Mouse (Mus musculus) fat pad, adult 2 months (tissue): Measurements from ENCODE around the gene Ccdc33.
A peak's percentile ranks its signal among the peaks of the same experiment; 100 is the strongest.

ENCODE experiments used
- DNase-seq: peaks from one replicate; pipeline ENCODE4 v3.0.0-alpha.2; 2011; ENCODE audit warnings: low read depth, low spot score; ENCODE audit errors: extremely low read depth

Ccdc33 gene

DNA sequence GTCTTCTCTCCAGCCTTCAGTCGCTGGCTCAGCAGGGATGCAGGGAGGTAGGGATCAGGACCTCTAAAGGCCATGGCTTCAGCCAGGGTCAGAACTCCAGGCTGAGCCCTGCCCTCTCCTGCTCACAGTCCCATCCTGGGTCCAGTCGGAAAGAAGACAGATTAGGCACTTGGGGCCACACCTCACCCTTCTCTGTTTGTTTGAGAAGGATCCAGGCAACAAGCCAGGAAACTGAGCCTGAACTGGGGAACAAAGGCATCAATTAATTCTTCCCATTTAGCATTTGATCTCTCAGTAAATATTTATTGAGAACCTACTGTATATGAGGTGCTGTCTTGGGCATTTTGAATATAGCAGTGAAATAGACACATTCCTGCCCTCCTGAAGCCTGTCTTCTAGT, at the start of gene Ccdc33:
TSS of gene Ccdc33 (minus strand) at position 153 of the 400 bp plus-strand sequence.
- DNase-seq: no peak

DNA sequence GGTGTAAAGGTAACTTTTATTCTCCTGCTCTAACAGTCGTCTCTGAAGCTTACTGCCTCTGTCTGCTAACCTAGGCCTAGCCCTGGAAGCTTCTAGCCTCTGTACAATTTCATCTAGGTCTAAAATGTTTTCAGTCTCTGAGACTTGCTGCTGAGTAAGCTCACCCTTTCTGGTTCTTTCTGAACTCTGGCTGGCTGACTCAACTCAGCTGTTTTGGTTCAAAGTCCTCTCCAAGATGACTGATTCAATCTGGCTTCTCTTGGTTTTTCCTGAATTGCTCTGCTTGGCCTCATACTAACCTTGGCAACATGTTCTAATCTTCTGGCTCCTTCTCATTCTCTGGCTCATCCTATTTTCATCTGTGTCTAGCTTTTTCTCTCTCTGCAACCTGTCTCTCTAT, 47.2 kb upstream of the Ccdc33 start:
- no peak for DNase-seq

GRCm38 (mm10) chr9:58163146-58163545, 44.5 kb upstream of the Ccdc33 start:
- DNase-seq: no peak

DNA sequence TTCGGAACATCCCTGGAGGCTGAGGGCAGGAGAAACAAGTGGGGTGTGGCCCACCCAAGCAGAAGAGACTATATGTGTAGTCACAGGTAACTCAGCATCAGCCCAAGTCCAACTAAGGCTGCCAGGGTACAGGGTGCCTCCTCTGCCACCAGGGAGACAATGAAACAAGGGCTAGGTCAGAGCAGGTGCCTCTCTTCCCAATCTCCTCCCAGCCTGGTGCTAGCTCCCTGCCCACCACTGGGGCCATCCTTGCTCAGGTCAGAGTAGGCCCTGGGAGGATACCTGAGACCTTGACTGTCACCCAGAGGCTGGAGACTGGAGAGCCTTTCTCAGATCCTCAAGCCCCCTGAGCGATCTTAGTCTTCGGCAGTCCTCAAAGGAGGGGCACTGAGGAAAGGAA, 43.5 kb upstream of the Ccdc33 start:
- no peak for DNase-seq

GRCm38 (mm10) chr9:58160315-58160714, 41.7 kb upstream of the Ccdc33 start:
- no peak for DNase-seq

DNA sequence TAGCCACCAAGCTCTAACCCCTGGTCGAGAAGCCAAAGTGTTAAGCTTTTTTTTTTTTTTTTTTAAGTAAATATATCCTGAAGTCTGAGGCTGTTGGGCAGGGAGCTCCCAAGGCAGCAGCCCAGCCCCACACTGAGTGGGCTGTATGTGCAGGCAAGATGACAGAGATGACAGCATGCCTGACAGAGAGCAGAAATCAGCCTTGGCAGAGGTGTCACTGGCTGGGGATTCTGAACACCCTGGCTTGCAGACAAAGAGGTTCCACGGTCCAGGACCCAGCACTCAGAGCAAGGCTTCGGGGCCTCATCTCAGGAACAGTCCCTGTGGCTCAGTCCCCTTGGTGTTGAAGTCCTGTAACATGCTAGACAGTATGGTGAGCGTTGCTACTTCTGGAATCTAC, 41.2 kb upstream of the Ccdc33 start:
- DNase-seq: no peak

DNA sequence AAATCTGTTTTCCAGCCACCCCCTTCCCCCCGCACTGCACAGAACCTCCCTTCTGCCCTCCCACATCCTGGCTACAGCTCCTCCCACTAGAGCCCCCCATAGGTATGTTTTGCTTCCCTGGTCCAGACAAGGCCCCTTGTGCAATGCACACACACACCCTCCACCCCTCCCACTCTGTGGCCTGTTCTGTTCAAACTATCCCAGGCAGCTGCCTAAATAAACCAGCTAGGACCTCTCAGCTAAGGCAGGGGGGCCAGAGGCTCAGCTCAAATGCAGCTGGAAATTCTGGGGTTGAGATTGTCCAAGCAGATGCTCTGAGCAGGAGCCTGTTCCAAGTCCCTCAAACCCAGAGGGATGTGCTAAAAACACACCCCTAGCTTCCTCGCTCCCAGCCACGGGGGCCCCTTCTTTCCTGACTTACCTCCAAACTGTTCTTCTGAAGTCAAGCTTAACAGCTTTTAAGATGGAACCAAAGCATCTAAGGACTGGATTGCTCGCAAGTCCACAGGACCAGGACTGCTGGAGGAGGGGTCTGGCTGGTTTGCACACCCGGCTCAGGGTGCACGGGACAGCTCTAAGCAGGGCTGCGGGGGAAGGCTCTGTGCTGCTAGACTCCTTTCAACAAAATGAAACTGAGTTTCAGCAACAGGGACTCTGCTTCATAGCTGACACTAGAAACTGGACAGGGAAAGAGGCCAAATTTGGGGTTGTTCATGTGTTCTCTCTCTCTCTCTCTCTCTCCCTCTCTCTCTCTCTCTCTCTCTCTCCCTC, 40.1 kb upstream of the Ccdc33 start:
- DNase-seq: no peak

- no peak for DNase-seq
Measured at GRCm38 (mm10) chr9:58157838-58158237, 39.2 kb upstream of the Ccdc33 start.

DNA sequence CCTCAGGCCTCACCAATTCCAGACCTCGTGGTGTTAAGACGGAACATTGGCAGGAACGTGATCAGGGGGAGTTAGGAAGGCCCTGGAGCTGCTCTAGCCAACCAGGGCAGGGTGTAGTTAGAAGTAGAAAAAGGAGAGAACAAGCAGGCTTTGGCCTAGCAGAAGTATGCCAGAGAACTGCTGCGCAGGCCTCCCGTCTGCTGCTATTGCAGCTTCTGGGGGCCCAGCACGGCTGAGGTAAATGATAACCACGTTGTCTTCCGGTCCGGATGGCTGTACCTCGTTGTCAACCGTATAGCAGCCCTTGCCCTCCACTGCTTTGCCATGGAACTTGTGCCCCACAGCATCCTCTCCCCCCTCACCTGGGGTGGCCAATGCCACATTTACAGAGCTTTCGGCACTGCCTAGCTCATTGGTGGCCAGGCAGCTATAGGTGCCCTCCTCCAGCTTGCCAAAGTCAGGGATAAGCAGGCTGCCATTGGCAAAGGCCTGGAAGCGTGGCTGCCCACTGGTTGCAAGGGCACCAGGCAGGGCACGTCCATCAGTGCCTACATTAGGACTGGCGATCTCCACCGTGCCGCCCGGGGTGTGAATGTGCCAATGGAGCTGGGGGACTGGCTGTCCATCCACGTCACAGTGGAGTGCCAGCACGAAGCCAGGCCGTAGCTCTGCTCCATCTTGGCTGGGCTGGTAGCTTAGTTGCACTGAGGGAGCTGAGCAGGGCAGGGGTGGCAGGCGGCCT, 38.4 kb upstream of the Ccdc33 start:
- no peak for DNase-seq

DNA sequence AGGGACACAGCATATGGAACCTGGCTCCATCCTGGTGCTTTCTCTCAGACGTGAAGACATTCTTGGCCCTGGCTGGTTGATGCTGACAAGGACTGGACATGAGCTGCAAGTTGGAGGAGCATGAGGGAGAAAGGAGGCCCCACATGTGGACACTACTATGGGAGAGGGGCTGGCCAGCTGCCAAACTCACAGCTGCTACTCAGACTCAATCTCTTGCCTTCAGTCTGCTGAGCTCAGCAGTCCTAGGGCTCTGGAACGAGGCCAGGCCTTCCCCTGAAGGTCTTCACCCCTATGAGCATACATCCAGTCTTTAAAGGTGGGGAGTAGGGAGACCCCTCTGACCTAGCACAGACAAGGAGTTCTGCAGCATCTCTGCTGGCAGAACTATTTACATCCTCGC, 36.7 kb upstream of the Ccdc33 start:
- DNase-seq: no peak

GRCm38 (mm10) chr9:58153095-58153494, 34.5 kb upstream of the Ccdc33 start:
- DNase-seq: no peak

GRCm38 (mm10) chr9:58150733-58151361, 32.2 kb upstream of the Ccdc33 start:
- DNase-seq: no peak

- no peak for DNase-seq
Measured at GRCm38 (mm10) chr9:58148806-58149205, 30.2 kb upstream of the Ccdc33 start.

DNA sequence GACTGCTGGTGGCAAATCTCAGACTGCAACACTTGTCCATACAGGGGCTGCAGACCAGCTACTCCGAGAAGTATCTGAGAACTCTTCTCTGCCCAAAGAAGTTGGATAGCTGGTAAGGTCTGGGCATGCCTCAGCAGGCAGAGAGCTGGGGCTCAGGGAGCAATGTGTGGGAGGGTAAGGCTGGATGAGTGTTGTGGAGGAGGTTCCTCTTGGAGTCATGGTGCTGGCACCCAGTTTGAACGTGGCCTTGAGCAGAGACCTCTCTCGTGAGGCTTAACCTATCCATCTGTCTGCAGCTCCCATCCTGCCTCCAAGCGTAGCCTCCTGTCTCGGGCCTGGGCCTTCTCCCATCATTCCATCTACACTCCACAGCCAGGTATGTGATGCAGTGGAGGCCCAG, 26.8 kb upstream of the Ccdc33 start:
- DNase-seq: peak; percentile 40

- DNase-seq: no peak
Measured at GRCm38 (mm10) chr9:58144664-58145063, 26.0 kb upstream of the Ccdc33 start.

GRCm38 (mm10) chr9:58143419-58143818, 24.8 kb upstream of the Ccdc33 start:
- no peak for DNase-seq

GRCm38 (mm10) chr9:58139947-58140346, 21.3 kb upstream of the Ccdc33 start:
- no peak for DNase-seq

DNA sequence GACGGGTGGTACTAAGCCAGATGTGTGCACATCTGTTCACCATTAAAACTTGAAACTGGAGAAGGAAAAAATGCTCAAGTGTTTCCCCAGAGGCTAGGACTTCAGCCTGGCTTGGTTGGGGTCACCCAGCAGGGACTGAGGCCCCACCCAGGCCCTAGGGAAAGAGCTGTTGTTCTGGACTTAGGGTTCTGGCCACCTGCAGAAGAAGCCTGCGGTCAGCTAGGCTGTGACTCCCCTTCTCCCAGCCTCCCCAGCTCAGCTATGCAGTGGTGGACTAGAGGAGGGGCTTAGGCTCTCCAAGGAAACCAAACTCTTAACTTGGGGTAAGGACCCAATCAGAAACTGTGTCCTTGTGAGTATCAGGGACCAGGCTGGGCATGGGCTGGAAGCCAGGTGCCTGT, 17.3 kb upstream of the Ccdc33 start:
- no peak for DNase-seq

- no peak for DNase-seq
Measured at GRCm38 (mm10) chr9:58134906-58135305, 16.3 kb upstream of the Ccdc33 start.

- DNase-seq: no peak
Measured at GRCm38 (mm10) chr9:58133893-58134884, 15.6 kb upstream of the Ccdc33 start.

DNA sequence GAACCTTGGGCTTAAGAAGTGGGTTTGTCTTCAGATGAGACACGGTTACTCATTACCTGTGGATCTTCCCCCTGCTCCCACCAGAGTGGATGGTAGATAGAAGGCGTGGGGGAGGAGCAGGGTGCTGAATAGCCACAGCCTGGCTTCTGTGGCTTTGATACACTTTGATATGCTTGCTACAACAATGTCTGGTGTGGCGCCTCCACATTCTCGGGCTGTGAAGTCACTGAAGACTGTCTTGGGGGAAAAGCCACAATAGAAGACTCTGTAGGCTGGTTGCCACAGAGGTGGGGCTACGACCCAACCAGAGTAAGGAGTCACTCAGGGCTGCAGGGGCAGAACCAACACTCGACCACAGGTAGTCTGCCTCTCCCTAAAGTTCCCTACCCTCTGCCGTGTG, 13.1 kb upstream of the Ccdc33 start:
- no peak for DNase-seq
